ENCODE assay signal across 21 mouse cellular contexts in genomic region chr12:88820131-88820530, GRCm38 (mm10).
"Had no signal": no experiment of that assay in that cellular context is flagged by ENCODE, and none has a peak within 500 bp of the region (broad histone marks: within the 10 kb centered on the region; RNA-seq: fewer than 3 reads in every experiment).

No protein-coding gene starts in this region.

- H3K36me3 ChIP-seq: limb, embryonic 12.5 days; limb, embryonic 15.5 days; liver, embryonic 13.5 days; midbrain, embryonic 13.5 days; neural tube, embryonic 12.5 days; neural tube, embryonic 15.5 days had no signal

- ATAC-seq: midbrain, embryonic 13.5 days had no signal

- H3K9me3 ChIP-seq: limb, embryonic 12.5 days; limb, embryonic 15.5 days; liver, embryonic 13.5 days; midbrain, embryonic 13.5 days; neural tube, embryonic 12.5 days; neural tube, embryonic 15.5 days had no signal

- H3K27ac ChIP-seq: limb, embryonic 12.5 days; limb, embryonic 15.5 days; liver, embryonic 13.5 days; midbrain, embryonic 13.5 days; neural tube, embryonic 12.5 days; neural tube, embryonic 15.5 days; stomach, postnatal 0 days had no signal

- H3K4me2 ChIP-seq: limb, embryonic 12.5 days; limb, embryonic 15.5 days; liver, embryonic 13.5 days; midbrain, embryonic 13.5 days; neural tube, embryonic 12.5 days; neural tube, embryonic 15.5 days had no signal

- H3K9ac ChIP-seq: limb, embryonic 12.5 days; limb, embryonic 15.5 days; liver, embryonic 13.5 days; midbrain, embryonic 13.5 days; neural tube, embryonic 12.5 days; neural tube, embryonic 15.5 days had no signal

- DNase-seq: kidney, adult 18-20 months; kidney, adult 9 months; kidney, postnatal 14 days; kidney, postnatal 4 days; left cerebral cortex, postnatal 4 days; liver, embryonic 13.5 days; lung, adult 2 months; lung, postnatal 14 days; lung, postnatal 4 days; right cerebral cortex, adult 18-20 months; right cerebral cortex, postnatal 14 days; right cerebral cortex, postnatal 4 days; thymus, adult 2 months; thymus, postnatal 14 days; thymus, postnatal 4 days had no signal

- H3K27me3 ChIP-seq: limb, embryonic 12.5 days; limb, embryonic 15.5 days; liver, embryonic 13.5 days; midbrain, embryonic 13.5 days; neural tube, embryonic 12.5 days; neural tube, embryonic 15.5 days had no signal

- H3K4me3 ChIP-seq: limb, embryonic 12.5 days; limb, embryonic 15.5 days; liver, embryonic 13.5 days; midbrain, embryonic 13.5 days; neural tube, embryonic 12.5 days; neural tube, embryonic 15.5 days had no signal

- H3K4me1 ChIP-seq: limb, embryonic 15.5 days; liver, embryonic 13.5 days had no signal
